Mouse (Mus musculus): ENCODE data around the gene Mdga1. TPM values are rescaled to one million over a fixed set of nuclear protein-coding genes. Genes with fewer than 3 reads are reported as not detected.

Mdga1 gene
- polyA plus RNA-seq, 1 experiment from 2014 or later, result 2.0 TPM

GRCm38 (mm10) chr17:29919552-29919920, 50.4 kb downstream of the Mdga1 start:
- no peaks in the 10 kb centered on the region for H3K36me3 ChIP-seq (ENCODE audit: inconsistent target)
- H3K79me2 ChIP-seq (ENCODE audit: inconsistent target), result no peaks in the 10 kb centered on the region
- no peak overlapping the region for H3K4me3 ChIP-seq (ENCODE audit: inconsistent target)
- 94% methylated on average over 3 of the region's 3 CpGs for WGBS (ENCODE audit: missing documents)
- no peak overlapping the region for H3K27ac ChIP-seq

GRCm38 (mm10) chr17:29918791-29919551, 50.9 kb downstream of the Mdga1 start:
- H3K4me3 ChIP-seq (ENCODE audit: inconsistent target), result no peak overlapping the region
- WGBS (ENCODE audit: missing documents), result 88% methylated on average over 7 of the region's 13 CpGs
- no peak overlapping the region for H3K27ac ChIP-seq
- no peaks in the 10 kb centered on the region for H3K79me2 ChIP-seq (ENCODE audit: inconsistent target)
- no peaks in the 10 kb centered on the region for H3K36me3 ChIP-seq (ENCODE audit: inconsistent target)

- 3% methylated on average over 3 of the region's 3 CpGs for WGBS (ENCODE audit: missing documents)
- H3K27ac ChIP-seq, result no peak overlapping the region
- no peak overlapping the region for H3K4me3 ChIP-seq (ENCODE audit: inconsistent target)
- H3K36me3 ChIP-seq (ENCODE audit: inconsistent target), result no peaks in the 10 kb centered on the region
- no peaks in the 10 kb centered on the region for H3K79me2 ChIP-seq (ENCODE audit: inconsistent target)
Measured at GRCm38 (mm10) chr17:29916968-29917367, 52.9 kb downstream of the Mdga1 start.

GRCm38 (mm10) chr17:29915820-29916219, 54.1 kb downstream of the Mdga1 start:
- no peak overlapping the region for H3K27ac ChIP-seq
- H3K79me2 ChIP-seq (ENCODE audit: inconsistent target), result no peaks in the 10 kb centered on the region
- H3K4me3 ChIP-seq (ENCODE audit: inconsistent target), result no peak overlapping the region
- H3K36me3 ChIP-seq (ENCODE audit: inconsistent target), result no peaks in the 10 kb centered on the region
- WGBS (ENCODE audit: missing documents), result 80% methylated on average over 10 of the region's 10 CpGs

GRCm38 (mm10) chr17:29913301-29913965, 56.5 kb downstream of the Mdga1 start:
- Histone ChIP-seq H3K27ac (no peak overlapping the region), H3K4me3 (ENCODE audit: inconsistent target) (no peak overlapping the region), H3K79me2 (ENCODE audit: inconsistent target) (no peaks in the 10 kb centered on the region), H3K36me3 (ENCODE audit: inconsistent target) (no peaks in the 10 kb centered on the region)
- 93% methylated on average over 16 of the region's 16 CpGs for WGBS (ENCODE audit: missing documents)

GRCm38 (mm10) chr17:29912733-29913132, 57.2 kb downstream of the Mdga1 start:
- 83% methylated on average over 5 of the region's 5 CpGs for WGBS (ENCODE audit: missing documents)
- Histone ChIP-seq H3K36me3 (ENCODE audit: inconsistent target) (no peaks in the 10 kb centered on the region), H3K79me2 (ENCODE audit: inconsistent target) (no peaks in the 10 kb centered on the region), H3K4me3 (ENCODE audit: inconsistent target) (no peak overlapping the region), H3K27ac (no peak overlapping the region)

- WGBS (ENCODE audit: missing documents), result 87% methylated on average over 7 of the region's 7 CpGs
- no peaks in the 10 kb centered on the region for H3K79me2 ChIP-seq (ENCODE audit: inconsistent target)
- H3K27ac ChIP-seq, result no peak overlapping the region
- H3K4me3 ChIP-seq (ENCODE audit: inconsistent target), result no peak overlapping the region
- H3K36me3 ChIP-seq (ENCODE audit: inconsistent target), result no peaks in the 10 kb centered on the region
Measured at GRCm38 (mm10) chr17:29909031-29909430, 60.9 kb downstream of the Mdga1 start.

GRCm38 (mm10) chr17:29904694-29905093, 65.2 kb downstream of the Mdga1 start:
- 74% methylated on average over 5 of the region's 5 CpGs for WGBS (ENCODE audit: missing documents)
- H3K27ac ChIP-seq, result no peak overlapping the region
- no peaks in the 10 kb centered on the region for H3K79me2 ChIP-seq (ENCODE audit: inconsistent target)
- H3K36me3 ChIP-seq (ENCODE audit: inconsistent target), result no peaks in the 10 kb centered on the region
- H3K4me3 ChIP-seq (ENCODE audit: inconsistent target), result no peak overlapping the region

GRCm38 (mm10) chr17:29902406-29903155, 67.3 kb downstream of the Mdga1 start:
- Histone ChIP-seq H3K36me3 (ENCODE audit: inconsistent target) (no peaks in the 10 kb centered on the region), H3K4me3 (ENCODE audit: inconsistent target) (no peak overlapping the region), H3K79me2 (ENCODE audit: inconsistent target) (no peaks in the 10 kb centered on the region), H3K27ac (no peak overlapping the region)
- WGBS (ENCODE audit: missing documents), result 93% methylated on average over 16 of the region's 16 CpGs

GRCm38 (mm10) chr17:29900289-29900688, 69.6 kb downstream of the Mdga1 start:
- Histone ChIP-seq H3K27ac (no peak overlapping the region), H3K4me3 (ENCODE audit: inconsistent target) (no peak overlapping the region), H3K79me2 (ENCODE audit: inconsistent target) (no peaks in the 10 kb centered on the region), H3K36me3 (ENCODE audit: inconsistent target) (no peaks in the 10 kb centered on the region)
- 83% methylated on average over 5 of the region's 5 CpGs for WGBS (ENCODE audit: missing documents)

GRCm38 (mm10) chr17:29896181-29897054, 73.5 kb downstream of the Mdga1 start:
- no peak overlapping the region for H3K4me3 ChIP-seq (ENCODE audit: inconsistent target)
- H3K27ac ChIP-seq, result no peak overlapping the region
- H3K36me3 ChIP-seq (ENCODE audit: inconsistent target), result no peaks in the 10 kb centered on the region
- no peaks in the 10 kb centered on the region for H3K79me2 ChIP-seq (ENCODE audit: inconsistent target)
- WGBS (ENCODE audit: missing documents), result 45% methylated on average over 7 of the region's 7 CpGs

- 92% methylated on average over 5 of the region's 5 CpGs for WGBS (ENCODE audit: missing documents)
- no peak overlapping the region for H3K27ac ChIP-seq
- H3K36me3 ChIP-seq (ENCODE audit: inconsistent target), result no peaks in the 10 kb centered on the region
- H3K79me2 ChIP-seq (ENCODE audit: inconsistent target), result no peaks in the 10 kb centered on the region
- no peak overlapping the region for H3K4me3 ChIP-seq (ENCODE audit: inconsistent target)
Measured at GRCm38 (mm10) chr17:29895566-29895965, 74.3 kb downstream of the Mdga1 start.

GRCm38 (mm10) chr17:29894965-29895364, 74.9 kb downstream of the Mdga1 start:
- 92% methylated on average over 5 of the region's 5 CpGs for WGBS (ENCODE audit: missing documents)

GRCm38 (mm10) chr17:29890451-29891110, 79.3 kb downstream of the Mdga1 start:
- H3K79me2 ChIP-seq (ENCODE audit: inconsistent target), result no peaks in the 10 kb centered on the region
- no peak overlapping the region for H3K27ac ChIP-seq
- no peak overlapping the region for H3K4me3 ChIP-seq (ENCODE audit: inconsistent target)
- WGBS (ENCODE audit: missing documents), result 70% methylated on average over 7 of the region's 7 CpGs
- no peaks in the 10 kb centered on the region for H3K36me3 ChIP-seq (ENCODE audit: inconsistent target)

More at GRCm38 (mm10) chr17:29894965-29895364, 74.9 kb downstream of the Mdga1 start:
- no peak overlapping the region for H3K27ac ChIP-seq
- no peaks in the 10 kb centered on the region for H3K79me2 ChIP-seq (ENCODE audit: inconsistent target)
- H3K4me3 ChIP-seq (ENCODE audit: inconsistent target), result no peak overlapping the region
- no peaks in the 10 kb centered on the region for H3K36me3 ChIP-seq (ENCODE audit: inconsistent target)
